Mouse (Mus musculus): Measurements from ENCODE around the gene Lamtor2. TPM values are rescaled to one million over a fixed set of nuclear protein-coding genes. Genes with fewer than 3 reads are reported as not detected.
"Not testable (repeated sequence)": the region's sequence is repeated elsewhere in the genome, so short reads cannot be mapped to it uniquely, and the experiment has no call there.

Lamtor2 gene
- 194 and 207 TPM in 2 replicates for polyA plus RNA-seq (2015; fragmentation: Nextera tagmentation; extraction: Ambion mirVana)

GRCm38 (mm10) chr3:88552676-88553524, at the start of gene Lamtor2:
Lamtor2 (minus strand) TSS chr3:88553074.
- WGBS: under 1% methylated on average over 48 of the region's 48 CpGs
- H3K27me3 ChIP-seq: no peaks in the 10 kb centered on the region
- H3K27ac ChIP-seq: peak within 1 kb of the TSS; percentile 97
- H3K4me2 ChIP-seq: peak within 1 kb of the TSS; percentile 79
- peak within 1 kb of the TSS; percentile 63 for H3K4me3 ChIP-seq
- H3K9me3 ChIP-seq: no peaks in the 10 kb centered on the region
- peak; percentile 87 for ATAC-seq (ENCODE audit: insufficient number of reproducible peaks, low FRiP score, low TSS enrichment, low read depth)
- peaks cover 33% of the 10 kb centered on the region for H3K4me1 ChIP-seq
- peak within 1 kb of the TSS; percentile 55 for H3K9ac ChIP-seq
- H3K36me3 ChIP-seq: peaks cover 30% of the 10 kb centered on the region

GRCm38 (mm10) chr3:88602466-88602865, 49.6 kb upstream of the Lamtor2 start:
- Histone ChIP-seq H3K27me3 (no peaks in the 10 kb centered on the region), H3K4me3 (no peak overlapping the region), H3K9me3 (no peaks in the 10 kb centered on the region), H3K4me2 (no peak overlapping the region), H3K36me3 (no peaks in the 10 kb centered on the region), H3K9ac (no peak overlapping the region), H3K4me1 (peaks cover 6% of the 10 kb centered on the region), H3K27ac (no peak overlapping the region)
- ATAC-seq (ENCODE audit: insufficient number of reproducible peaks, low FRiP score, low TSS enrichment, low read depth): no peak
- WGBS: 77% methylated on average over 4 of the region's 4 CpGs

GRCm38 (mm10) chr3:88596547-88596946, 43.7 kb upstream of the Lamtor2 start:
- H3K27ac ChIP-seq; H3K27me3 ChIP-seq; ATAC-seq (ENCODE audit: insufficient number of reproducible peaks, low FRiP score, low TSS enrichment, low read depth); H3K4me3 ChIP-seq; H3K9ac ChIP-seq; H3K9me3 ChIP-seq; H3K36me3 ChIP-seq; H3K4me2 ChIP-seq: not testable (repeated sequence)
- 66% methylated on average over 4 of the region's 4 CpGs for WGBS
- H3K4me1 ChIP-seq: peaks cover 23% of the 10 kb centered on the region

GRCm38 (mm10) chr3:88593893-88594580, 41.2 kb upstream of the Lamtor2 start:
- Histone ChIP-seq H3K36me3 (0 out of 2 replicates have a peak, but pooled peaks cover 2% of the 10 kb centered on the region), H3K4me2 (no peak overlapping the region), H3K27ac (peak overlapping the region; percentile 65; the same call in 1 of the 2 replicates), H3K27me3 (no peaks in the 10 kb centered on the region), H3K4me1 (peaks cover 26% of the 10 kb centered on the region), H3K9me3 (no peaks in the 10 kb centered on the region), H3K4me3 (no peak overlapping the region), H3K9ac (no peak overlapping the region)
- 24% methylated on average over 10 of the region's 10 CpGs for WGBS
- no peak for ATAC-seq (ENCODE audit: insufficient number of reproducible peaks, low FRiP score, low TSS enrichment, low read depth)

- no peaks in the 10 kb centered on the region for H3K9me3 ChIP-seq
- no peak overlapping the region for H3K27ac ChIP-seq
- no peak overlapping the region for H3K4me3 ChIP-seq
- H3K9ac ChIP-seq: no peak overlapping the region
- no peaks in the 10 kb centered on the region for H3K27me3 ChIP-seq
- peaks cover 26% of the 10 kb centered on the region for H3K4me1 ChIP-seq
- peaks cover 11% of the 10 kb centered on the region for H3K36me3 ChIP-seq
- ATAC-seq (ENCODE audit: insufficient number of reproducible peaks, low FRiP score, low TSS enrichment, low read depth): no peak
- WGBS: 69% methylated on average over 10 of the region's 10 CpGs
- H3K4me2 ChIP-seq: no peak overlapping the region
Measured at GRCm38 (mm10) chr3:88592942-88593576, 40.2 kb upstream of the Lamtor2 start.

- Histone ChIP-seq H3K4me2 (no peak overlapping the region), H3K9ac (no peak overlapping the region), H3K4me1 (peaks cover 26% of the 10 kb centered on the region), H3K36me3 (peaks cover 20% of the 10 kb centered on the region), H3K4me3 (no peak overlapping the region), H3K9me3 (no peaks in the 10 kb centered on the region), H3K27me3 (no peaks in the 10 kb centered on the region), H3K27ac (peak overlapping the region; percentile 38; the same call in 1 of the 2 replicates)
- ATAC-seq (ENCODE audit: insufficient number of reproducible peaks, low FRiP score, low TSS enrichment, low read depth): no peak
- WGBS: 32% methylated on average over 9 of the region's 9 CpGs
Measured at GRCm38 (mm10) chr3:88591950-88592731, 39.3 kb upstream of the Lamtor2 start.

GRCm38 (mm10) chr3:88591044-88591443, 38.2 kb upstream of the Lamtor2 start:
- Histone ChIP-seq H3K36me3 (peaks cover 31% of the 10 kb centered on the region), H3K27ac (no peak overlapping the region), H3K4me1 (peaks cover 26% of the 10 kb centered on the region), H3K4me2 (no peak overlapping the region), H3K4me3 (no peak overlapping the region), H3K27me3 (no peaks in the 10 kb centered on the region), H3K9ac (no peak overlapping the region), H3K9me3 (no peaks in the 10 kb centered on the region)
- ATAC-seq (ENCODE audit: insufficient number of reproducible peaks, low FRiP score, low TSS enrichment, low read depth): no peak
- WGBS: 43% methylated on average over 3 of the region's 3 CpGs

GRCm38 (mm10) chr3:88590246-88590645, 37.4 kb upstream of the Lamtor2 start:
- ATAC-seq (ENCODE audit: insufficient number of reproducible peaks, low FRiP score, low TSS enrichment, low read depth): no peak
- H3K4me1 ChIP-seq: peaks cover 26% of the 10 kb centered on the region
- no peak overlapping the region for H3K27ac ChIP-seq
- 19% methylated on average over 5 of the region's 5 CpGs for WGBS
- H3K4me3 ChIP-seq: no peak overlapping the region
- no peaks in the 10 kb centered on the region for H3K9me3 ChIP-seq
- peaks cover 39% of the 10 kb centered on the region for H3K36me3 ChIP-seq
- H3K27me3 ChIP-seq: no peaks in the 10 kb centered on the region
- H3K4me2 ChIP-seq: no peak overlapping the region
- no peak overlapping the region for H3K9ac ChIP-seq

- ATAC-seq (ENCODE audit: insufficient number of reproducible peaks, low FRiP score, low TSS enrichment, low read depth): no peak
- no peak overlapping the region for H3K4me3 ChIP-seq
- H3K27me3 ChIP-seq: no peaks in the 10 kb centered on the region
- H3K9ac ChIP-seq: no peak overlapping the region
- H3K4me2 ChIP-seq: no peak overlapping the region
- 97% methylated on average over 5 of the region's 5 CpGs for WGBS
- H3K36me3 ChIP-seq: peaks cover 66% of the 10 kb centered on the region
- H3K4me1 ChIP-seq: peaks cover 4% of the 10 kb centered on the region; the same call in 1 of the 2 replicates
- H3K9me3 ChIP-seq: no peaks in the 10 kb centered on the region
- no peak overlapping the region for H3K27ac ChIP-seq
Measured at GRCm38 (mm10) chr3:88586640-88587039, 33.8 kb upstream of the Lamtor2 start.

GRCm38 (mm10) chr3:88585769-88586168, 32.9 kb upstream of the Lamtor2 start:
- ATAC-seq (ENCODE audit: insufficient number of reproducible peaks, low FRiP score, low TSS enrichment, low read depth): no peak
- Histone ChIP-seq H3K9ac (no peak overlapping the region), H3K27ac (no peak overlapping the region), H3K4me2 (no peak overlapping the region), H3K9me3 (no peaks in the 10 kb centered on the region), H3K36me3 (peaks cover 73% of the 10 kb centered on the region), H3K4me3 (no peak overlapping the region), H3K4me1 (peaks cover 4% of the 10 kb centered on the region), H3K27me3 (no peaks in the 10 kb centered on the region)
- WGBS: 92% methylated on average over 6 of the region's 6 CpGs

GRCm38 (mm10) chr3:88579454-88580117, 26.7 kb upstream of the Lamtor2 start:
- Histone ChIP-seq H3K27ac (peak overlapping the region; percentile 78), H3K4me1 (peaks cover 11% of the 10 kb centered on the region), H3K36me3 (peaks cover 33% of the 10 kb centered on the region), H3K9ac (peak overlapping the region; percentile 83), H3K9me3 (no peaks in the 10 kb centered on the region), H3K4me3 (peak overlapping the region; percentile 82), H3K4me2 (peak overlapping the region; percentile 52), H3K27me3 (no peaks in the 10 kb centered on the region)
- under 1% methylated on average over 34 of the region's 34 CpGs for WGBS
- ATAC-seq (ENCODE audit: insufficient number of reproducible peaks, low FRiP score, low TSS enrichment, low read depth): peak; percentile 77
